Mouse (Mus musculus) stomach, embryonic 15.5 days (tissue): ENCODE data around the gene Padi2. TPM values are rescaled to one million over a fixed set of nuclear protein-coding genes. Genes with fewer than 3 reads are reported as not detected.

Source experiments
- ATAC-seq: fragments of 200-750 bp; cut with Nextera tagmentation; 2 replicates; pipeline ENCODE4 v1.8.0; 2017; ENCODE audit warnings: low read depth, moderate number of reproducible peaks, moderate TSS enrichment; ENCODE audit not compliant: insufficient read depth, low FRiP score
- H3K27ac ChIP-seq: fragments of 300-500 bp; sonication (generic); 2 replicates; pipeline ENCODE4 v1.5.1; 2015; ENCODE audit warnings: mild to moderate bottlenecking, inconsistent platforms
- H3K27me3 ChIP-seq: fragments of 300-500 bp; sonication (generic); replicated peaks from 2 replicates; pipeline ENCODE4 v1.6.1; 2015; ENCODE audit warnings: inconsistent platforms
- H3K36me3 ChIP-seq: fragments of 300-500 bp; sonication (generic); 2 replicates; pipeline ENCODE4 v1.6.1; 2015; ENCODE audit warnings: inconsistent platforms
- H3K4me1 ChIP-seq: fragments of 300-500 bp; sonication (generic); 2 replicates; pipeline ENCODE4 v1.6.1; 2015; ENCODE audit warnings: inconsistent platforms
- H3K4me2 ChIP-seq: fragments of 300-500 bp; sonication (generic); 2 replicates; pipeline ENCODE4 v1.6.1; 2015; ENCODE audit warnings: mild to moderate bottlenecking, inconsistent platforms
- H3K4me3 ChIP-seq: fragments of 300-500 bp; sonication (generic); replicated peaks from 2 replicates; pipeline ENCODE4 v1.5.1; 2015; ENCODE audit warnings: inconsistent platforms
- H3K9ac ChIP-seq: fragments of 300-500 bp; sonication (generic); 2 replicates; pipeline ENCODE4 v1.6.1; 2015; ENCODE audit warnings: inconsistent platforms
- H3K9me3 ChIP-seq: fragments of 300-500 bp; sonication (generic); 2 replicates; pipeline ENCODE4 v1.6.1; 2016; ENCODE audit warnings: inconsistent platforms
- WGBS: fragments of 180-500 bp; shearing (Covaris S2); methylation state at CpG from one replicate; pipeline ENCODE4 v1.1.7; 2015; 5-methylcytosine and 5-hydroxymethylcytosine counted together
- polyA plus RNA-seq: library from polyadenylated mRNA; unstranded; fragments of >200 nt; fragmentation: Nextera tagmentation; extraction: Ambion mirVana; gene quantifications from 2 replicates; pipeline ENCODE4 v1.2.1, GENCODE M21; 2015

Padi2 gene
- polyA plus RNA-seq, 1 experiment from 2014 or later: 2.7 TPM

- H3K27ac ChIP-seq: peak overlapping the region; percentile 85
- peak; percentile 72 for ATAC-seq
- H3K4me3 ChIP-seq: no peak overlapping the region
- H3K4me2 ChIP-seq: peak overlapping the region; percentile 7; the same call in 1 of the 2 replicates
- WGBS: 7% methylated on average over 8 of the region's 9 CpGs
- H3K27me3 ChIP-seq: no peaks in the 10 kb centered on the region
- no peak overlapping the region for H3K9ac ChIP-seq
- peaks cover 13% of the 10 kb centered on the region for H3K36me3 ChIP-seq
- no peaks in the 10 kb centered on the region for H3K9me3 ChIP-seq
- H3K4me1 ChIP-seq: peaks cover 30% of the 10 kb centered on the region
Measured at GRCm38 (mm10) chr4:140983442-140983841, 77.3 kb downstream of the Padi2 start.

- WGBS: 76% methylated on average over 6 of the region's 6 CpGs
- Histone ChIP-seq H3K9me3 (no peaks in the 10 kb centered on the region), H3K36me3 (0 out of 2 replicates have a peak, but pooled peaks cover 4% of the 10 kb centered on the region), H3K9ac (no peak overlapping the region), H3K4me2 (no peak overlapping the region), H3K27ac (0 out of 2 replicates have a peak overlapping the region, but pooled peaks have one; percentile 3), H3K4me1 (peaks cover 27% of the 10 kb centered on the region), H3K27me3 (no peaks in the 10 kb centered on the region), H3K4me3 (no peak overlapping the region)
- no peak for ATAC-seq
Measured at GRCm38 (mm10) chr4:140984544-140984943, 78.4 kb downstream of the Padi2 start.

GRCm38 (mm10) chr4:140986024-140986710 lies 80.0 kb downstream of the Padi2 start:
- Histone ChIP-seq H3K9ac (no peak overlapping the region), H3K27me3 (no peaks in the 10 kb centered on the region), H3K4me3 (peak overlapping the region; percentile 86), H3K4me1 (peaks cover 27% of the 10 kb centered on the region), H3K9me3 (no peaks in the 10 kb centered on the region), H3K36me3 (peaks cover 3% of the 10 kb centered on the region; the same call in 1 of the 2 replicates), H3K27ac (no peak overlapping the region), H3K4me2 (peak overlapping the region; percentile 82)
- WGBS: 30% methylated on average over 14 of the region's 15 CpGs
- ATAC-seq: no peak

DNA sequence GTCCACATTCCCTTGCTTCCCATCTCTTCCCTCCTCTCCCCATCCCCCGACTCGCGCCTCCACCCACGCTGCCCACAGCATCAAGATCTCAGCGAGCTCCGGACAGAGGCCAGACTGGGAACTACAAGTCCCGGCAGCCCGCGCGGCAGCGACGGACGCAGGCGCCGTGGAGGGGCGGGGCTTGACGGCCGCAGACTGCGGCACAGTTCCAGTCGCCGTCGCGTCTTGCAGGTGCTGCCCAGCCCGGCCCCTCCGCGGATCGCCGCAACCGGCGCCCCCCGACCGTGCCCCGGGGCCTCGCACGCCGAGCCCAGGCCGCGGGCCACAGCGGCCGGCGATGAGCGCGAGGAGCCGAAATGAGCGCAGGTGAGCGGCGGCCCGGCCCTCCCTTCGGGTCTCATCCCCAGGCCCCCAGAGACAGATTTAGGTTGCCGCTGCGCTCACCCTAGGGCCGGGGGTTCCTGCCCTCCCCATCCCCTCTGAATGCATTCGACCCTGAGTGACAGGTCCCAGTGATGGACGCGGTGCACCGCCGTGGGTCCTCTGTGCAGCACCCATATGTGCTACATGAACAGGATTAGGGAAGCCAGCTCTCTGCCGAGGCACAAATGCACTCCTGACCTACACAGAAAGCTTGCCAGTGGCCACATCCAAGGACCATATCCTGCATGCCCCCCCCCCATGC lies 80.7 kb downstream of the Padi2 start, which contains the start of gene Atp13a2:
Gene Atp13a2 (plus strand): TSS at position 163 of the 685 bp plus-strand sequence.
- WGBS: under 1% methylated on average over 58 of the region's 58 CpGs
- Histone ChIP-seq H3K4me1 (peaks cover 27% of the 10 kb centered on the region), H3K4me2 (peak within 1 kb of the TSS; percentile 82), H3K4me3 (peak within 1 kb of the TSS; percentile 86), H3K9me3 (no peaks in the 10 kb centered on the region), H3K27ac (no peak within 1 kb of the TSS), H3K9ac (peak within 1 kb of the TSS; percentile 75), H3K27me3 (no peaks in the 10 kb centered on the region), H3K36me3 (peaks cover 3% of the 10 kb centered on the region; the same call in 1 of the 2 replicates)
- ATAC-seq: peak; percentile 80

DNA sequence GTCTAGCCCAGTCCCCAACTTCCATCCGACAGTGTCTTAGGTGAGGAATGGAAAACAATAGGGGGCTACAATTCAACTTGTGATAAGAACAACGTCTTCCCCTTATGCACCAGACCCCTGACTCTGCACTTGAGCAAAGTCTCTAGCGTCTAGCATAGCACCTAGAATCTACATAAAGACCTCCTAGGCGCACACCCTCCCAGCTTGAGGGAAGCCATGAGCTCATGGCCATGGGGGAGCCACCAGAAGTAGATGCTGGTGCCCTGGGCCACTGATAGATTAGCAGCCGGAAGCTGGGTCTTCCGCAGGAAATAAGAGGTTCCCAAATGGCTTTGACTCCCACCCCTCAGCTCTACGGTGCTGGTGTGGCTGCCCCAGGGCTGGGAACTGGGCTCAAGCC lies 81.3 kb downstream of the Padi2 start:
- Histone ChIP-seq H3K27ac (no peak overlapping the region), H3K27me3 (no peaks in the 10 kb centered on the region), H3K36me3 (peaks cover 3% of the 10 kb centered on the region; the same call in 1 of the 2 replicates), H3K4me3 (peak overlapping the region; percentile 86), H3K9me3 (no peaks in the 10 kb centered on the region), H3K4me2 (peak overlapping the region; percentile 82), H3K4me1 (peaks cover 27% of the 10 kb centered on the region), H3K9ac (peak overlapping the region; percentile 75; the same call in 1 of the 2 replicates)
- ATAC-seq: no peak
- WGBS: 18% methylated on average over 7 of the region's 7 CpGs

DNA sequence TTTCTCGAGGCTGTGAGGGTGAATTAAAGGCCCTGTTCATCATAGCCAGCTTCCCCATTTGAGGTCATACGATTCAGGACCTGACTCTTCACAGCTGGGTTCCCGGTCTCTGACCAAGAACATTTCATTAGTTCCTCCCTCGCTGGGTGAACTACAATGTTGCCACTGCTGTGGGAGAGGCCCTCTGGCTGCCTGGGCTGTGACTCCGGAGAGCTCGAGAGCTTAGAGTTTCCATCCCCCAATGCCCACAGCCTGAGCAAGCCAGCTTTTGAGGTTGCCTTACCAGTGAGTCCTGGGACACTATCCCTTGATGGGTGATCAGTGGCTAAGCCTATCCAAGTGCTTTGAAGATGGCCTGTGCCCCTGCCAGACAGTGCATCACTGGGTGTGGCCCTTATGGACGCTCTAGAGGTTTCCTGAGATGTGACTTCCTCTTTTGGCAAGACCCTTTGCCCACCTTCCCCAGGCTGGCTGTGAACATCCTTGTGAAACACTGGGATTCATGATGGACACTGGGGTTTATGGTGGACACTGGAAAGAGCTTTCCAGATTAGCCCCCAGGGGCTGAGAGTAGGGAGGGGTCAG lies 82.7 kb downstream of the Padi2 start:
- Histone ChIP-seq H3K4me3 (no peak overlapping the region), H3K27ac (no peak overlapping the region), H3K9ac (no peak overlapping the region), H3K36me3 (peaks cover 12% of the 10 kb centered on the region), H3K9me3 (no peaks in the 10 kb centered on the region), H3K4me2 (no peak overlapping the region), H3K27me3 (no peaks in the 10 kb centered on the region), H3K4me1 (peaks cover 16% of the 10 kb centered on the region)
- no peak for ATAC-seq
- 59% methylated on average over 7 of the region's 7 CpGs for WGBS

DNA sequence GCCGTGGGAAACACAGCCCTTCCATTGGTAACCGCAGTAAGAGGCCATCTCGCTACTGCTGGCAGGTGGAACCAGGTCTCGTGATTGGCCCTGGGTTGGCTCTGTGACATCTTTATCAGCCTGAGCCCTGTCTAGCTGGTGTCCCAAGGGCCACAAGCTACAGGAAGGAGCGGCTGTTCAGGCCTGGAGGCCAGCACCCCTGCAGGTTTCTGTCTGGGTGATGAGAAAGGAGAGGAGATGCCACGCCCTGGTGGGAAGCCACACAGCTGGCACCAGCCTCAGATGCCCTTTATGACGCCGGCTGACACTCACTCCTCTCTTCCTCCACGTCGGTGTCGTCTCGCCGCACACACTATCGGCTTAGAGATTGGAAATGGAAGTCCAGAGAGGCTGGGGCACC lies 83.3 kb downstream of the Padi2 start:
- no peak overlapping the region for H3K9ac ChIP-seq
- no peak overlapping the region for H3K4me3 ChIP-seq
- H3K27ac ChIP-seq: no peak overlapping the region
- H3K27me3 ChIP-seq: no peaks in the 10 kb centered on the region
- no peak overlapping the region for H3K4me2 ChIP-seq
- peaks cover 13% of the 10 kb centered on the region for H3K36me3 ChIP-seq
- peaks cover 16% of the 10 kb centered on the region for H3K4me1 ChIP-seq
- no peak for ATAC-seq
- WGBS: 90% methylated on average over 14 of the region's 14 CpGs
- no peaks in the 10 kb centered on the region for H3K9me3 ChIP-seq

GRCm38 (mm10) chr4:140992215-140992614 lies 86.1 kb downstream of the Padi2 start:
- 87% methylated on average over 20 of the region's 20 CpGs for WGBS
- peaks cover 35% of the 10 kb centered on the region for H3K36me3 ChIP-seq
- H3K4me1 ChIP-seq: peaks cover 11% of the 10 kb centered on the region
- H3K9me3 ChIP-seq: no peaks in the 10 kb centered on the region
- no peak overlapping the region for H3K4me3 ChIP-seq
- no peak overlapping the region for H3K27ac ChIP-seq
- no peak overlapping the region for H3K4me2 ChIP-seq
- no peaks in the 10 kb centered on the region for H3K27me3 ChIP-seq
- ATAC-seq: no peak
- no peak overlapping the region for H3K9ac ChIP-seq

- no peak overlapping the region for H3K27ac ChIP-seq
Measured at GRCm38 (mm10) chr4:140993846-140994245, 87.7 kb downstream of the Padi2 start.

DNA sequence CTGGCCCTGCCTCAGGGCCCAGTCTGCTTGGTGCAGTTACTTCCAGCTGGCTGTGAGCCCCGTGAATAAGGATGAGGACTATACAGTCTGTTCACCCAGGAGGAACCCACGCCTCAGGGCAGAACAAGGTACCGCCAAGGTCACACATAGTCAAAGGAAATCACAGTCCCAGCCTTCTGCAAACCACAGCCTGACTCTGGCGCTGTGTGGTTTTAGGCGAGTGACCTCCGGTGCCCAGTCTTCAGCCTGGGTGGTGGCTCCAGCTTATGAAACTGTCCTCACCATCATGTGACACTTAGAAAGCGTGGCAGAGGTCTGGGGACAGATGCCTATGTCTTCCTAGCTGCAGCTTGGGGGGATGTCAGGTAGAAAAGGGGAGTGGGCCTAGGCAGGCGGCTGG lies 89.7 kb downstream of the Padi2 start:
- H3K9me3 ChIP-seq: no peaks in the 10 kb centered on the region
- no peaks in the 10 kb centered on the region for H3K27me3 ChIP-seq
- ATAC-seq: no peak
- H3K4me3 ChIP-seq: no peak overlapping the region
- peaks cover 56% of the 10 kb centered on the region for H3K36me3 ChIP-seq
- no peak overlapping the region for H3K9ac ChIP-seq
- H3K4me1 ChIP-seq: no peaks in the 10 kb centered on the region
- H3K27ac ChIP-seq: no peak overlapping the region
- no peak overlapping the region for H3K4me2 ChIP-seq
- WGBS: 89% methylated on average over 8 of the region's 8 CpGs

More at GRCm38 (mm10) chr4:140993846-140994245, 87.7 kb downstream of the Padi2 start:
- Histone ChIP-seq H3K4me2 (no peak overlapping the region), H3K4me3 (no peak overlapping the region), H3K36me3 (peaks cover 42% of the 10 kb centered on the region), H3K9me3 (no peaks in the 10 kb centered on the region), H3K9ac (no peak overlapping the region), H3K4me1 (no peaks in the 10 kb centered on the region), H3K27me3 (no peaks in the 10 kb centered on the region)
- 75% methylated on average over 8 of the region's 8 CpGs for WGBS
- ATAC-seq: no peak

GRCm38 (mm10) chr4:140996812-140997211 lies 90.7 kb downstream of the Padi2 start:
- Histone ChIP-seq H3K9me3 (no peaks in the 10 kb centered on the region), H3K4me3 (no peak overlapping the region), H3K27ac (no peak overlapping the region), H3K36me3 (peaks cover 66% of the 10 kb centered on the region), H3K4me1 (no peaks in the 10 kb centered on the region), H3K27me3 (no peaks in the 10 kb centered on the region), H3K9ac (no peak overlapping the region), H3K4me2 (no peak overlapping the region)
- ATAC-seq: no peak
- 91% methylated on average over 9 of the region's 9 CpGs for WGBS
